Mouse (Mus musculus) erythroblast, embryonic 14.5 days (primary cell): ENCODE measurements around the gene Olfr323.

ENCODE experiments used
- GATA1 ChIP-seq: IDR thresholded peaks from 2 replicates; pipeline ENCODE4 v1.6.1; 2012; ENCODE audit warnings: low read length, inconsistent platforms, mixed read lengths
- TAL1 ChIP-seq: IDR thresholded peaks from 3 replicates; pipeline ENCODE4 v1.6.1; 2012; ENCODE audit warnings: low read length, inconsistent platforms, mixed read lengths

- TF ChIP-seq GATA1 (no peak), TAL1 (no peak)
Measured at GRCm38 (mm10) chr11:58605228-58605627, 25.1 kb downstream of the Olfr323 start.
